Mouse (Mus musculus) heart, embryonic 10.5 days (tissue): ENCODE measurements around the gene Timm44. TPM values are rescaled to one million over a fixed set of nuclear protein-coding genes. Genes with fewer than 3 reads are reported as not detected.
"Not testable (repeated sequence)": the region's sequence is repeated elsewhere in the genome, so short reads cannot be mapped to it uniquely, and the experiment has no call there.

Source experiments
- DNase-seq: peaks from one replicate; pipeline ENCODE4 v3.0.0-alpha.2; 2017; ENCODE audit warnings: low spot score
- H3K27ac ChIP-seq: fragments of 300-500 bp; sonication (generic); 2 replicates; pipeline ENCODE4 v1.5.1; 2016; ENCODE audit warnings: mild to moderate bottlenecking
- H3K27me3 ChIP-seq: fragments of 300-500 bp; sonication (generic); 2 replicates; pipeline ENCODE4 v1.6.1; 2016; ENCODE audit warnings: mild to moderate bottlenecking; ENCODE audit not compliant: poor library complexity, insufficient read depth, severe bottlenecking
- H3K36me3 ChIP-seq: fragments of 300-500 bp; sonication (generic); 2 replicates; pipeline ENCODE4 v1.6.1; 2016; ENCODE audit warnings: mild to moderate bottlenecking, moderate library complexity
- H3K4me1 ChIP-seq: fragments of 300-500 bp; sonication (generic); 2 replicates; pipeline ENCODE4 v1.6.1; 2016; ENCODE audit warnings: mild to moderate bottlenecking
- H3K4me3 ChIP-seq: fragments of 300-500 bp; sonication (generic); 2 replicates; pipeline ENCODE4 v1.5.1; 2016; ENCODE audit warnings: mild to moderate bottlenecking, moderate library complexity
- H3K9me3 ChIP-seq: fragments of 300-500 bp; sonication (generic); 2 replicates; pipeline ENCODE4 v1.6.1; 2016; ENCODE audit warnings: mild to moderate bottlenecking, moderate library complexity
- WGBS: fragments of 180-500 bp; shearing (Covaris S2); methylation state at CpG from one replicate; pipeline ENCODE4 v1.1.7; 2016; 5-methylcytosine and 5-hydroxymethylcytosine counted together
- polyA plus RNA-seq: library from polyadenylated mRNA; unstranded; fragments of >200 nt; fragmentation: Nextera tagmentation; extraction: Ambion mirVana; gene quantifications from 2 replicates; pipeline ENCODE4 v1.2.1, GENCODE M21; 2016

The Timm44 gene
- polyA plus RNA-seq, 1 experiment from 2014 or later = 70.2 TPM

DNA sequence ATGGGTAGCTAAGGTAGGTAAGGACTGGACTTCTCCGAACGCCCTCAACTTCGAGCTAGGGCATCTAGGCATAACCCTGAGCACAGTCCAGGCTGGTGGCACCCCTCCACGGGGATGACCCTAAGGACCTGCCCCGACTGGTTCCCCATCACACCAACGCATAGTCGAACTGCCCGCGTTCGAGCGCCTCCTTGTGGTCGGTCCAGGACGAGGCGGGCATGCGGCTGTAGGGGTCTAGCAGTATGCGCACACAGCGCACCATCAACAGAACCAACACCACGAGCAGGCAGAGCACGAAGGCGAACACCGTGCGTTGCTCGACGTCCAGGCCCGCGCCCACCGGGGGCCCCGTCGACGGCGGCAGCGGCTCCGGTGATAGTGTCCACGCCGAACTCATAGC, 17.5 kb downstream of the Timm44 start:
- peaks cover 72% of the 10 kb centered on the region for H3K36me3 ChIP-seq
- H3K9me3 ChIP-seq = no peaks in the 10 kb centered on the region
- peak; percentile 91 for DNase-seq
- peak overlapping the region; percentile 85 for H3K4me3 ChIP-seq
- no peaks in the 10 kb centered on the region for H3K27me3 ChIP-seq
- peaks cover 40% of the 10 kb centered on the region for H3K4me1 ChIP-seq
- H3K27ac ChIP-seq = peak overlapping the region; percentile 92
- WGBS = 2% methylated on average over 35 of the region's 35 CpGs

DNA sequence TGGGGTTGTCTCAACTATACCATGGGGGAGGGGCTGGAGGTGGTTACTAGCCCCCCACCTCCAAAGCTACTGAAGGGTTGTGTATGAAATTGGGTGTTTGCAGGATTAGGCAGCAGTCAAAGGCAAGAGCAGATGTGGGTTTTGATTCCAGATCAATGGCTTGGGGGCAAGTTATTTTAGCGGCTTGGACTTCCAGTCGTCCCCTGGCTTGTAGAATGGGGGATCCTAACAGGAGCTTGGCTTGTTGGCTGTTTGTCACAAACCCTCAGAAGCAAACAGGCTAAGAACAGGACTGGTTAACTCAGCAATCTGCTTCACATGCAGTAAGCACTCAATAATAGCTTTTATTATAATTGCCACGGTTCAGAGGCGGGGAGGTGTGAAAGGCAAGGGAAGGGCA, 18.4 kb downstream of the Timm44 start:
- Histone ChIP-seq H3K4me1 (peaks cover 45% of the 10 kb centered on the region), H3K9me3 (no peaks in the 10 kb centered on the region), H3K27ac (0 out of 2 replicates have a peak overlapping the region, but pooled peaks have one; percentile 12), H3K27me3 (no peaks in the 10 kb centered on the region), H3K4me3 (peak overlapping the region; percentile 85; the same call in 1 of the 2 replicates), H3K36me3 (peaks cover 63% of the 10 kb centered on the region)
- WGBS = 83% methylated on average over 4 of the region's 4 CpGs
- no peak for DNase-seq

DNA sequence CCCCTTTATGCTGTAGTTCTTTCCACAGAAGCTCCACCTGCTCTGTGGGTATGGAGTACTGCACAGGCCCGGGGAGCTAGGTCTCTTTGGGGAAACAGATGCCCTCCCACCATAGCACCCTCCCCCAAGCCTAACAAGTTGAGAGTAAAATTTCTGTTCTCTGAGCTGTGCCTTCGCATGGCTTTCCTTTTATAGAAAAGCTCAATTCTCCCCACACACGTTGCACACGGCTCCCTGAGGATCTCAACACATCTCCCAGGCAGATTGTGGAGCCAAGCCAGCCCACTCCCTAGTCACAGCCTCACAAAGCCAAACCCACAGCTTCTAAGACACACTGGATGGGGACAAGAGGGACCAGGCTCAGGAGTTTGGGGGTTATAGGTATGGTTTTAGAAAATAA, 18.8 kb downstream of the Timm44 start:
- Histone ChIP-seq H3K36me3 (peaks cover 59% of the 10 kb centered on the region), H3K4me3 (no peak overlapping the region), H3K9me3 (no peaks in the 10 kb centered on the region), H3K27ac (0 out of 2 replicates have a peak overlapping the region, but pooled peaks have one; percentile 12), H3K4me1 (peaks cover 48% of the 10 kb centered on the region), H3K27me3 (no peaks in the 10 kb centered on the region)
- no peak for DNase-seq
- 56% methylated on average over 4 of the region's 4 CpGs for WGBS

DNA sequence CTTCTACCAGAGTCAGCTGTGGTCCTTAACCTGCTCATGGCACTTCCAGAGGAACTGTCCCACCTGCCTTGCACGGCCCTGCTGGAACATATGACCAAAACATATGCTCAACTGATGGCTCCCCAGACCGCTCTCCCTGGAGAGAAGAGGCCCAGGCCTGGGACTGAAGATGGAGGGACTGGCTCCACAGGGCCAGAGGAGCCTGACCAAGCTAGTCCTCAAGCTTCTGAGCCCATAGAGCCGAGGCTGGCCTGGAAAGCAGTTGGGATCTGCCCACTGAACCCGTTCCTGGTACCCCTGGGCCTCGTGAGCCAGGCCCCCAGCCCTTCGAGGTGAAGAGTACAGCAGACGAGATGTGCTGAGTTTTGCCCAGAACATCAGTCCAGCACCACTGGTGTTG, 20.2 kb downstream of the Timm44 start:
- H3K9me3 ChIP-seq, H3K27me3 ChIP-seq, H3K4me3 ChIP-seq, DNase-seq, H3K27ac ChIP-seq: not testable (repeated sequence)
- WGBS = 86% methylated on average over 7 of the region's 7 CpGs
- H3K36me3 ChIP-seq = peaks cover 45% of the 10 kb centered on the region
- peaks cover 52% of the 10 kb centered on the region for H3K4me1 ChIP-seq

DNA sequence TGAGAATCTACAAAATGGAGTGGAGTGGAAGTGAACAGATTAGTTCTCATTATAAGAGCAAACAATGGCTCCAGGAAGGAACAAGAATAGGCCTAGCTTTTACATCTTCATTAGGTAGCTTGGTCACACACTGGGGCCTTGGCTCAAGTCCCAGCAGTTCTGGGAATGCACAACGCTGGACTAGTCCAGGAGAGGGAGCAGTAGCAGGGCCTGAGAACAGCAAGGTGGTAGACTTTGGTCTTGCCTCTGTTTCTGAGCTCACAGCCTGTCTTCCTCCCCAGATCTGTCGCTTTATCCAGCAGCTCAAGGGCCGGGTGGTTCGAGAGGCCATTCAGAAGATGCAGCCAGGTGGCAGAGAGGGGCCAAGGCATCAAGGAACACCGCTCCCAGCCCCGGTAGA, 21.7 kb downstream of the Timm44 start:
- no peak overlapping the region for H3K27ac ChIP-seq
- peak overlapping the region; percentile 82 for H3K4me3 ChIP-seq

DNA sequence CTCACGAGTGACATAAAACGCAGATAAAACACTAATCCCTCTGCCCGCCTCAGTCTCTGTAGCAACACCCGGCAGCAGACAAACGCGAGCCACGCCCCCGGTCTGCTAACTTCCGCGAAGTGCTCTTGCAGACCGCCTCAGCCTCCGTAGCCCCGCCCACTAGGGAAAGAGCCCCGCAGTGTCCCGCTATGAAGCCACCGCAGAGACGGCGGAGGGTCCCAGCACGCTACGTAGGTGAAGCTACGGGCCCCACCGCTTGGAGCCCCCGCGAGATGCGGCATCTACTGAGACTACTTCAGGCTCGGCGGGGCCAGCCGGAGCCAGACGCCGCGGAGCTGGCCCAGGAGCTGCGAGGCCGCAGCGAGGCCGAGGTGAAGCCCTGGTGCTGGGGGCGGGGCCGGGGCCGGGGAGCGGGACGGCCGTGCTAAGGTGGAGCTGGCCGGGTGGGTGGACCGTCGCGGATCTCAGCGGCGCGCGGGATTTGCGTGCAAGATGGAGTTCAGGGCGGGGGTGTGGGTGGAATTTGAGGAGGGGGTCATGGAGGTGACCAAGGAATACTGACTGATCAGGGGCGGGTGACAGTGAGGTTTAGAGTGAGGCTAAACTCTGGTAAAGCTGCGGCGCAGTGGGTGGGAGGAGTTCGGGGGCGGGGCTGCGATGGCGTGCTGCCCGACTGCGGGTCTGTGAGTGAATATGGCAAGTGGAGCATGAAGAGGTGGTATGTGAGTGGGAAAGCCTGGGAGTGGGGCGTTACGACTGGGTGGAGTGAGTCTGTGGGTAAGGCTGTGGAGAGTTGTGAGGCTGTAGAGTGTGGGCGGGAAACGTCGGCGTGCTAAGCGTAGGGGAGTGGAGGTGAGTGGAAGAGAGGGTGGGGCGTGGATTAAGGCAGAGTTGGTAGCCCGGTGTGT, 22.5 kb downstream of the Timm44 start, which contains the start of gene Snapc2:
Snapc2 (plus strand) TSS at position 147 of the 908 bp plus-strand sequence.
- no peaks in the 10 kb centered on the region for H3K27me3 ChIP-seq
- no peaks in the 10 kb centered on the region for H3K9me3 ChIP-seq
- peaks cover 59% of the 10 kb centered on the region for H3K4me1 ChIP-seq
- H3K27ac ChIP-seq = peak within 1 kb of the TSS; percentile 94
- under 1% methylated on average over 69 of the region's 69 CpGs for WGBS
- H3K4me3 ChIP-seq = peak within 1 kb of the TSS; percentile 82
- peaks cover 37% of the 10 kb centered on the region for H3K36me3 ChIP-seq
- peak; percentile 96 for DNase-seq

More for the DNA sequence above, 21.7 kb downstream of the Timm44 start:
- no peak for DNase-seq
- Histone ChIP-seq H3K36me3 (peaks cover 37% of the 10 kb centered on the region), H3K4me1 (peaks cover 57% of the 10 kb centered on the region), H3K27me3 (no peaks in the 10 kb centered on the region), H3K9me3 (no peaks in the 10 kb centered on the region)
- 69% methylated on average over 6 of the region's 6 CpGs for WGBS

DNA sequence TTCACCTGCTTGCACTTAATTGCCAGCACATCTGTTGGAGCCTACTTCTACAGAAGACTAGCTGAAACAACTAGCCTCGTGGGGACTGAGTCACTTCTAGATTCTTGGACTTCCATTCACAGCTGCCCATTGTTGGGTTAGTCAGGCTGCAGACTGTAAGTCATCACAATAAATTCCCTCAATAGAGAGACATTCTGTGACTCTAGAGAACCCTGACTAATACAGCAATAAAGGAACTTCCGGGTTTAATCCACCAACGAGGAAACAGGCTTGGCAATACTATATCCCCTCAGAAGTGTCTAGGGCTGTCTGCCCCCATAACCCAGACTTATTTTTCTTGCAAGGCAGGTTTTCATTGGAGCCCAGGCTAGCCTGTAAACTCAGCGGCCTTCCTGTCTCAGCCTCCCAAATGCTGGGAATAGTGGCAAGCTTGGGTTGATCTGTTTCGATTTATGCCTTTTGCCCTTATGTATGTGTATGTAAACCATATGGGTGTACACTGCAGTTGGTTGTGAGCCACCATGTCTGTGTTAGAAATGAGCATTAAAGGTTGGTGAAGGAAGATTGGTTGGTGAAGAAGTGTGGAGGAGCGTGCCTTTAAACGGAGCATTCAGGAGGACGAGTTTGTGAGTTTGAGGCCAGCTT, 23.5 kb downstream of the Timm44 start:
- Histone ChIP-seq H3K36me3 (peaks cover 42% of the 10 kb centered on the region), H3K27me3 (no peaks in the 10 kb centered on the region), H3K27ac (peak overlapping the region; percentile 94), H3K4me3 (peak overlapping the region; percentile 82), H3K9me3 (no peaks in the 10 kb centered on the region), H3K4me1 (peaks cover 51% of the 10 kb centered on the region)
- WGBS = 43% methylated on average over 8 of the region's 8 CpGs
- DNase-seq = no peak

DNA sequence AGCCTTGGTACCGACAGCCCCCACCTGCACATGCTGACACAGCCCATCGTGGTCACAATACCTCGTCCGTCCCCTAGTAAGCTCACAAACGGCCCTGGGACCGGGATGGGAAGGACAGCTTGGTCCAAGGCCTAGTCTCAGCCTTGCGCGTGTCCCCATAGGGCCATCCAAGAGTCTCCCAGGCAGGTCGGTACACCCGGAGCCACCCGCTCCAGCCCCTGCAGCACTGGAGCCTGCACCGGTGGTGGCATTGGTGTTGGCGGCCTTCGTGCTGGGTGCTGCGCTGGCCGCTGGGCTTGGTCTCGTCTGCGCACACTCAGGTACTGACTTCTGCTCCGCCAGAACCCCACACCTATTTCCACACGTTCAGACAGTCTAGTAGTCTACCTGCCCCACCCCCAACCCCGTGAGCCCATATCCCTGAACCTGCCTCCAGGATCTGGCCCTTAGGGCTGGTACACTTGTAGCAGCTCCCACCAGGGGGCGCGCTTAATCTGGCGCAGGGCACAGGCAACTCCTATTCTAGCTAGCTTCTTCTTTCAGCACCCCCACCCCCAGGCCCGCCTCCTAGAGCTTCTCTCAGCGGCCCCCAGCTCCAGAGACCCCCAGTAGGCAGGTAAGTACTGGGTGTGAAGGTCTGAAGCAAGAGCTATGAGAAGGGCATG, 25.3 kb downstream of the Timm44 start:
- DNase-seq = peak; percentile 93
- peaks cover 42% of the 10 kb centered on the region for H3K36me3 ChIP-seq
- peak overlapping the region; percentile 70; the same call in 1 of the 2 replicates for H3K27ac ChIP-seq
- H3K4me3 ChIP-seq = 0 out of 2 replicates have a peak overlapping the region, but pooled peaks have one; percentile 8
- 30% methylated on average over 26 of the region's 26 CpGs for WGBS
- H3K27me3 ChIP-seq = no peaks in the 10 kb centered on the region
- no peaks in the 10 kb centered on the region for H3K9me3 ChIP-seq
- peaks cover 45% of the 10 kb centered on the region for H3K4me1 ChIP-seq

DNA sequence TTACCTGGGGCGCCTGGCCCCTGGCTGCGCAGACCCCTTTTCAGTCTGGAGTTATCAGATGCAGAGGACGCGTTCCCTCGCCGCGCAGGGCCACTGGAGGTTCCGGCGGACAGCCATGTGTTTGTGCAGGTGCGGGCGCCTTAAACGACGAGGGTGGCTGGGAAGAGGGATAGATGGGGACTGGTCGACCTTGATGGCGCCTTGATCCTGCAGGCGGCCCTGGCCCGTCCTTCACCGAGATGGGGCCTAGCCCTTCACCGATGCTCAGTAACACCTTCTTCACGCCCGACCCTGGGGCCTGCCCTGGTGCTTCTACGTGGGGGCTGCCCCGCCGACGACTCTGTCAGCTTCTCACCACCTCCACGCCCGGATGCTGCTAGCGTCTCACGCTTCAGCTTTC, 26.5 kb downstream of the Timm44 start:
- peak overlapping the region; percentile 81 for H3K27ac ChIP-seq
- peaks cover 42% of the 10 kb centered on the region for H3K36me3 ChIP-seq
- peak; percentile 86 for DNase-seq
- WGBS = 11% methylated on average over 29 of the region's 29 CpGs
- no peaks in the 10 kb centered on the region for H3K9me3 ChIP-seq
- H3K4me3 ChIP-seq = peak overlapping the region; percentile 45
- peaks cover 42% of the 10 kb centered on the region for H3K4me1 ChIP-seq
- H3K27me3 ChIP-seq = no peaks in the 10 kb centered on the region

DNA sequence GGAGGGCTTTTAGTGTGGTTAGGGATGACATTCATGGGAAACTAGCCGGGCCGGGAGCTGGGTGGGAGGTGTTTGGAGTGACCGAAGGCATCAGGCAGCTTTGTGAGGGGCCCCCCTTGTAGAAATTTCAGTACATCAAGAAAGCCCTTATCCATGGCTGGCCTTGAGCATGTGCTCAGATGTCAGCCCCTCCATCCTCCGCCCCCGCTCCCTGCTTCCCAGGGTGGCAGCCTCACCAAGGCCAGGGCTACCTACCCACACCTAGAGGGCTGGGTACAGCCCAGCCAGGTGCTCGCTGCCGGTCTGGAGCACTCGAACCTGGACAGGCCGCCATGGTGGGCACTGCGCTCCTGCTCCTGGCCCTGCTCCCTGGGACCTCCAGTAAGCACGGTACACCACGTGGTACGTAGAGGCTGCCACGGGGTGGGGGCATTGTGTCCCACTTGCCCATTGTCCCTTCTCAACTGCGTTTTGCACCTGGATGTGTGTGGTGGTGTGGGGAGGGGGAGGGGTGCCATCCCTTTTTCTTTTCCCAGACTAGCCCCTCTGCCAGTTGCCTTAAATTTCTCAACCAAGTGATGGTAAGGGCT, 27.7 kb downstream of the Timm44 start, which contains the start of gene Tgfbr3l:
Tgfbr3l (plus strand) TSS at position 264 of the 590 bp plus-strand sequence.
- 86% methylated on average over 15 of the region's 15 CpGs for WGBS
- Histone ChIP-seq H3K27ac (peak within 1 kb of the TSS; percentile 81), H3K36me3 (peaks cover 52% of the 10 kb centered on the region)

DNA sequence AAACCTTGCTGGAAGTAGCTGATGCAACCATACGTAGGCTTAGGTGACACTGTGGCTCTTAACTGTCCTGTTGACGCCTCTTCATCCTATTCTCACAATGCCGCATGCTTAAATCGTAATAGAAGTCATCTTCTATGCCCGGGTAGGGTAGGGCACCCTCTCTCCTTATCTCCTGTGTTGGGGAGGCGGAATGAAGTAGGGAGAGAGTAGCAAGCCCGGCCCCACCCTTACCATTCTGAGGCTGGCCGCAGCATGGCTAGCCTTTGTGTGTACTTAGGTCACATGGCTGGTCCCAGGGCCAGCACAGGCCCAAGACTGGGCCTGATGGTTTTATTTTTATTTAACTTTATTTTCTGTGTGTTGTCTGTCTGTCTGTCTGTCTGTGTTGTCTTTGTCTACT, 28.5 kb downstream of the Timm44 start:
- Histone ChIP-seq H3K9me3 (no peaks in the 10 kb centered on the region), H3K4me3 (no peak overlapping the region), H3K27ac (no peak overlapping the region), H3K4me1 (peaks cover 27% of the 10 kb centered on the region), H3K36me3 (peaks cover 60% of the 10 kb centered on the region), H3K27me3 (no peaks in the 10 kb centered on the region)
- DNase-seq = no peak
- 86% methylated on average over 8 of the region's 8 CpGs for WGBS

More for the DNA sequence above, 27.7 kb downstream of the Timm44 start, which contains the start of gene Tgfbr3l:
- H3K4me3 ChIP-seq = peak within 1 kb of the TSS; percentile 45
- no peak for DNase-seq
- no peaks in the 10 kb centered on the region for H3K27me3 ChIP-seq
- H3K4me1 ChIP-seq = peaks cover 34% of the 10 kb centered on the region
- H3K9me3 ChIP-seq = no peaks in the 10 kb centered on the region

DNA sequence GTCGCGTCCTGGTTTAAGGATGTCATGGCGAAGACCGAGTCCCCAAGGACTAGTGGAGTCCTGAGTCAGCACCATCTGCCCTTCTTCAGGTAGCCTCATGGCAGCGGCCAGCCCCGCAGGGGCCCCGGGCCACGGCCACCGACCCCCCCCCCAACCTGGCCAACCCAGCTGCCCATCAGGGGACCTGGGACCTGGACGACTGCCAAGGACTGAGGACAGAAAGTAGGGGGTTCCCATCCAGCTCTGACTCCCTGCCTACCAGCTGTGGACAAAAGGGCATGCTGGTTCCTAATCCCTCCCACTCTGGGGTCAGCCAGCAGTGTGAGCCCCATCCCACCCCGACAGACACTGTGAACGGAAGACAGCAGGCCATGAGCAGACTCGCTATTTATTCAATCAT, 30.0 kb downstream of the Timm44 start:
- WGBS = 86% methylated on average over 13 of the region's 13 CpGs
- Histone ChIP-seq H3K4me1 (peaks cover 29% of the 10 kb centered on the region), H3K4me3 (no peak overlapping the region), H3K27me3 (no peaks in the 10 kb centered on the region), H3K36me3 (peaks cover 75% of the 10 kb centered on the region), H3K27ac (no peak overlapping the region), H3K9me3 (no peaks in the 10 kb centered on the region)
- DNase-seq = no peak
